Mouse (Mus musculus): ENCODE measurements at regions not wholly inside any gene's neighbourhood (a gene's known extent, or its start where the extent isn't known, plus 50 kb on each side); places are given as distances from the start of the nearest gene placed in this dataset.
A peak's percentile ranks its signal among the peaks of the same experiment; 100 is the strongest.
"Not testable (repeated sequence)": the region's sequence is repeated elsewhere in the genome, so short reads cannot be mapped to it uniquely, and the experiment has no call there.

DNA sequence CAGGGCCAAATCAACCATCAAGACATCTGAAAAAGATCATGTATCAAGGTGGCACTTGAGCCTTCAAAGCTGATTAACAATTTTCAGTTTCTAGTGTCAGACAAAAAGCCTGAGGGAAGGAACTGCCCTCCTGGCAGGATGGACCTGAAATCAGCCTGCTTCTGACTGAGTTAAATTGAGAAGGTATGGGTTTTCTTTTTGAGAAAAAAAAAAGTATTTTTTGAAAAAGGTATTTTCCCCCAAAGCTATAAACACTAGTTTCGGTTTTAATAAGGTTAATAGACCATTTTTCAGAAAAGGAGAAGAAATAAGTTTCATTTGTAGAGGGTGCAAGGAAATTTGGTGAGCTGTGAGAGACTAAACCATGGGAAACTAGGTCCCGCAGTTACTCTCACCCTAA lies 124.6 kb upstream of the Mrpl21 start:
- DNase-seq, result not testable (repeated sequence)

DNA sequence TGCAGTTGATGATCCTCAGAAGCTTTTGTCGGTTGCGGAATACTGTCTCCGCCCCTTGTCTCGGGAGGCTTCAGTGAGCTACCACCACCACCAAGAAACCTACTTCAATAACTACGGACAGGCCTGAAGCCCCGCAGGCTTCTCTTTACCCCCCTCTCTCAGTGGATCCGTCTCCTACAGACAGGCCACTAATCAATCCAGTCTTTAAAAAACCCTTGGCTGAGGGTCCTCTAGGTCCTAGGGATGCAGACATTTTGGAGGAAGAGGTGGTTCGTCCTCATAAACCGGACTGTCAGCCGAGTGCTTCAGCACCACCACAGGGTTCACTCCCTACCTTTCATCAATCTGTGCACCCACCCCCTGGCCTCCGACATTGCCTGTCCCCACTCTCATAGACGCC lies 123.4 kb upstream of the Mrpl21 start:
- no peak for DNase-seq

DNA sequence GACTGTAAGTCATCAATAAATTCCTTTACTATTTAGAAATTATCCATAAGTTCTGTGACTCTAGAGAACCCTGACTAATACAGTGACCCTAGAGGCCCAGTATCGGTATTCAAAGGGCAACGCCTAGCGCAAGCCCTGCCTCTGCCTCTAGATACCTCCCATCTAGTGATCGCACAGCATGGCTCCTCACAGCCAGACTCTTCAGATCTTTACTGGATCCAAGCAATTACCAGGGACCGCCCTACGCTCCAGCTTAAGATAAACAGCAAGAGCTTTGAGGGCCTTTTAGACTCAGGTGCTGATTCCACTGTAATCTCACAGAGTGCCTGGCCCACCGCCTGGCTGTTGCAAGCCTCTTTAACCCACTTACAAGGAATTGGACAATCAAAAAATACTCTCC lies 115.0 kb upstream of the Mrpl21 start:
- no peak for DNase-seq

DNA sequence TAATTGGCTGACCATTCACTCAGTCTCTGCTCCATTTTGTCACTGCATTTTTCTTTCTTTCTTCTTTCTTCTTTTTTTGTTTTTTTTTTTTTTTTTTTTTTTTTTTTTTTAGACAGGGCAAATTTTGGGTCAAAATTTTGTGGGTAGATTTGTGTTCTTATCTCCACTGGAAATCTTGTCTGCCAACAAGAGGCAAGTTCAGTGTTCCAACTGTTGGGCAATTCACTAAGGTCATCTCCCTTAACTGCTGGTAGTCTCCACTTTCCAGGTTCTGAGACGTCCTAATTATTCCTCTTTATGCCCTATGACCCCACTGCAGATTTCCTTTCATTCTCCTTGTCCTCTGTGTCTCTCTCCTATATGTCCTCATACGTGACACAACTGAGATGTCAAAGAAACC lies 100.1 kb upstream of the Mrpl21 start:
- DNase-seq, result no peak

DNA sequence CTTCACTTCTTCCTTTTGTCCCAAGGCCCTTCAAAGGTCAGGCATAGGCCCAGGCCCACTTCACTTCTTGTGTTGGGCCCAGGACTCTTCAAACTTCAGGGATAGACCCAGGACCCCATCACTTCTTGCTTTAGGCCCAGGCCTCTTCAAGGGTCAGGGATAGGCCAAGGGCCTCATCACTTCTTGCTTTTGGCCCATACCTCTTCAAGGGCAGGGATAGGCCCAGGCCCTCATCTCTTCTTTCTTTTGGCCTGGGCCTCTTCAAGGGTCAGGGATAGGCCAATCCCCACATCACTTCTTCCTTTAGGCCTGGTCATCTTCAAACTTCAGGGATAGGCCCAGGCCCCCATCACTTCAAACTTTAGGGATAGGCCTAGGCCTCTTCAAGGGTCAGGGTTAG lies 90.1 kb upstream of the Mrpl21 start:
- DNase-seq, result no peak

DNA sequence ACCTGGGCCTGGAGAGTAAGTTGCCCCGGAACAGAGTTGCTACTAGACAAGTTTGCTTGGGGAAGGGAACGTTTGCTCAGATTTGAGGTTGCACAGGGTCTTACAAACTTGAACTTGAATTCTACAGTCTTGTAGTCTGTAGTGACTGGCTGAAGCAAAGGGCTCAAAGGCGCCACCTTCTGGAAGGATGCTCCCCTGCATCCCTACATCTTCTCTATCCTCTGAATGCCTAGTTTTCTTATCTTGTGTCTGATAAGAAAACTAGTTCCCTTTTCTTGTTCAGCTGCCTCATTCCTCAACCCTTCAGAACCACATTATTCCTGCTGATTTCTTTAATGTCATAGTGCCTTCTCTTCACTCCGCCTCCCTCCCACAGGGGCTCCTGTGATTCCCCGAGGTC lies 78.2 kb upstream of the Mrpl21 start:
- not testable (repeated sequence) for DNase-seq

DNA sequence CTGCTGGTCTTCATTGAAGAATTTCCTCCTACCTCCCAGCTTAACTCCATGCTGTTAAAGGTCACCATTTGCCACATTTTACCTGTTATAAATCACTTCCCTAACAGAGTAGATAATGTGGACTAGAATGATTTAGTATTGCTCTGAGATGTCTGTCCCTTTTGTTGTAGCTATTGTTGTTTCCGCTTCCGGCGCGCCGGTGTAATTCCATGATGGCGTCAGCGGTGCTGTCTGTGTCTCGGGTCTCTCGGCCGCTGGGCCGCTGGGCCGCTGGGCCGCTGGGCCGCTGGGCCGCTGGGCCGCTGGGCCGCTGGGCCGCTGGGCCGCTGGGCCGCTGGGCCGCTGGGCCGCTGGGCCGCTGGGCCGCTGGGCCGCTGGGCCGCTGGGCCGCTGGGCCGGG lies 77.3 kb upstream of the Mrpl21 start:
- not testable (repeated sequence) for DNase-seq

DNA sequence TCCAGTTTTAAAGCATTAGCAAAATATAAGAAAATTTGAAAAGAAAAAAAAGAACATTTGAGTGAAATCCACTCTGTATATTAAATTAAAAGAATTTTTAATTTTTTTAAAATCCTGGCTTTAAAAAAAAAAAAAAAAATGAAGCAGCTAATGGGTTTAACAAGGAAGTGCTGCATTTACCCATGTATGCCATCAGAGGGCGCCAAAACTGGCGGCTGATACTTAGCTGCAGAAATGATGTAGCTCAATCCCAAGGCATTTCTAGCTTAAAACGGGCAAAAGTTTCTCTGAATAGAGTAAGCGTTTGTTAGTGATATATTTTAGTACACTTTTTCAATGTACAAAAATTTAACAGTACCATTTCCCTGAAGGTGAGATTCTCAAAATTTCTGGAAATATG lies 74.4 kb upstream of the Mrpl21 start:
- DNase-seq, result peak; percentile 39 to 52

Measured in lung, postnatal 4 days (tissue).